Mouse (Mus musculus) heart, adult 2 months (tissue): ENCODE measurements around the gene Rabac1. TPM values are rescaled to one million over a fixed set of nuclear protein-coding genes. Genes with fewer than 3 reads are reported as not detected.
A peak's percentile ranks its signal among the peaks of the same experiment; 100 is the strongest.

Experiments used
- DNase-seq, 2 experiments: peaks; one replicate each; pipeline ENCODE4 v3.0.0; 2021
- H3K27ac ChIP-seq: fragments of 200-600 bp; 2 replicates; pipeline ENCODE4 v1.8.1; 2022
- H3K27me3 ChIP-seq: fragments of 200-500 bp; 2 replicates; pipeline ENCODE4 v1.6.1; 2012; ENCODE audit warnings: mild to moderate bottlenecking, low read length, inconsistent platforms, mixed read lengths; ENCODE audit not compliant: control insufficient read depth, insufficient read depth
- H3K36me3 ChIP-seq: fragments of 200-500 bp; 2 replicates; pipeline ENCODE4 v1.6.1; 2012; ENCODE audit warnings: low read length, inconsistent platforms; ENCODE audit not compliant: control insufficient read depth, insufficient read depth
- H3K4me1 ChIP-seq: fragments of 200-500 bp; 2 replicates; pipeline ENCODE4 v1.6.1; 2011; ENCODE audit warnings: low read length; ENCODE audit not compliant: control insufficient read depth, insufficient read depth
- H3K4me3 ChIP-seq: fragments of 200-600 bp; 2 replicates; pipeline ENCODE4 v1.8.1; 2022
- H3K79me2 ChIP-seq: fragments of 200-500 bp; replicated peaks from 2 replicates; pipeline ENCODE4 v1.6.1; 2012; ENCODE audit warnings: mild to moderate bottlenecking, inconsistent platforms, low read length, moderate library complexity, mixed read lengths; ENCODE audit not compliant: control insufficient read depth, insufficient read depth
- H3K9ac ChIP-seq: fragments of 200-500 bp; 2 replicates; pipeline ENCODE4 v1.6.1; 2012; ENCODE audit warnings: low read depth, mild to moderate bottlenecking, control low read depth, inconsistent platforms, low read length, mixed read lengths
- CTCF ChIP-seq: fragments of 200-600 bp; IDR thresholded peaks from 2 replicates; pipeline ENCODE4 v1.8.1; 2022; ENCODE audit warnings: antibody characterized with exemption, mild to moderate bottlenecking, moderate library complexity
- EP300 ChIP-seq: fragments of 200-500 bp; IDR thresholded peaks from 2 replicates; pipeline ENCODE4 v1.6.1; 2011; ENCODE audit warnings: low read depth, low read length, control low read depth; ENCODE audit not compliant: insufficient read depth
- POLR2A ChIP-seq: fragments of 200-500 bp; IDR thresholded peaks from 2 replicates; pipeline ENCODE4 v1.6.1; 2011; ENCODE audit warnings: mild to moderate bottlenecking, low read depth, low read length, control low read depth; ENCODE audit not compliant: insufficient read depth
- WGBS: fragments of 180-500 bp; shearing (Covaris S2); methylation state at CpG from one replicate; pipeline ENCODE4 v1.1.7; 2018; 5-methylcytosine and 5-hydroxymethylcytosine counted together
- intact Hi-C: fragments of 180-260 bp; cut with DNase I; formaldehyde crosslinking; loops from one replicate; pipeline ENCODE4 v1.15.1; 2025
- long read RNA-seq: library from polyadenylated mRNA; stranded (forward); transcript quantifications from one replicate; pipeline ENCODE4 v2.0.0, GENCODE M21; 2021
- polyA plus RNA-seq: library from polyadenylated mRNA; depleted of rRNA; stranded (reverse); fragments of >200 nt; gene quantifications from 2 replicates; pipeline ENCODE4 v1.2.3, GENCODE M21; 2012; rRNA removed
- total RNA-seq, 2 experiments: library from RNA; stranded (reverse); gene quantifications; 2 replicates each; pipeline ENCODE4 v1.2.3; 2021

Rabac1 gene
- total RNA-seq = 100 to 1,000 TPM; 299 to 358 TPM
- 467 and 472 TPM in 2 replicates for polyA plus RNA-seq
- long read RNA-seq, transcript Rabac1-201 (5 exons, 899 nt) = major isoform, 132 of 138 reads
- long read RNA-seq, partial matches to known transcripts = 0 of 138 reads
- long read RNA-seq, other reads (novel, unspliced or antisense) = 5 of 138 reads

DNA sequence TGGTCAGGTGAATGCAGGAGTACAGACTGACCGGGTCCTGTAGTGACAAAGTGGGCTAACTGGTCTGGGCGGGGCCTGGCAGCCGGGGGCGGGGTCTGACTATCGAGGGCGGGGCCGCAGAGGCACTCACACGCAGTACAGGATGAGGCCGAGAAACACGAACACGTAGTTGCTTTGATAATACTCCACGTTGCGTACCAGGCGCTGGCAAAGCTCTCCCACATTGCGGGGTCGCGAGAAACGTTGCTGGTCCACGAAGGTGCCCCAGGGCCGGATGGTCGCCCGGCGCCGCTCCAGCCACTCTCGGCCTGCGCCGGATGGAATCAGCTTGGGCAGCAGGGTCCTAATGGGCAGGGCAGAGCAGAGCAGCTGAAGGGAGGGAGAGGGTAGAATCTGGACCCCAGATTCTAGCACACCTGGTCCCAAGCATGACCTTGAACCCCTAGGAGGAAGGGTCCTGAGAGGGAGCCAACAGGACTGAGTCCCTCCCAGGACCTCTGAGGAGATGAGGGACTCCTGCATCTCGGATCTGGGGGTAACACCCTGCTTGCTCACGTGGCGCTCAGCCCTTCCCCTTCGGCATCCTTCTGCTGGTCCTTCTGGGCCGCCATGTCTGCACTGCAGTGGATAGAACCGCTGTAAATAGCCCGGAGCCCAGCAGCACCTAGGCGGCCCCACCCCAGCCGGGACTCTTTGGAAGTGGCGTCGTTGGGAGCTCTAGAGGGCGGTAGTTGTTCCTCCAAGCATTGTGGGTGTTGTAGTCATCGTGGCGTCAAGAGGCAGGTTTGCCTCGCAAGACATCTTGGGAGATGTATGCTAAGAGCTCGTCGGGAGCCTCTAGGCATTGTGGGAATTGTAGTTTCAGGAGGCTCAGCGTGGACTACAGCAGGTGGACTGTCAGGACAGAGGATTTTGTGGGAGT lies at the start of gene Rabac1:
Gene Rabac1, minus strand, starts transcription at position 783 of the 922 bp plus-strand sequence.
- Histone ChIP-seq H3K27me3 (no peaks in the 10 kb centered on the region), H3K27ac (peak within 1 kb of the TSS; percentile 93), H3K79me2 (no peaks in the 10 kb centered on the region), H3K36me3 (peaks cover 3% of the 10 kb centered on the region), H3K9ac (peak within 1 kb of the TSS; percentile 88), H3K4me1 (peaks cover 1% of the 10 kb centered on the region; the same call in 1 of the 2 replicates), H3K4me3 (peak within 1 kb of the TSS; percentile 79)
- WGBS = under 1% methylated on average over 45 of the region's 45 CpGs
- intact Hi-C loops = loop anchor here (5.0 to 10.0 kb wide), 3 partner anchors 155 to 437 kb away; partner anchors contain the start of genes Gsk3a and Irgq
- DNase-seq = peak; percentile 91 to 95
- TF ChIP-seq POLR2A (peak; percentile 94), EP300 (0 out of 2 replicates have a peak, but pooled peaks have one; percentile 23), CTCF (peak; percentile 59)

DNA sequence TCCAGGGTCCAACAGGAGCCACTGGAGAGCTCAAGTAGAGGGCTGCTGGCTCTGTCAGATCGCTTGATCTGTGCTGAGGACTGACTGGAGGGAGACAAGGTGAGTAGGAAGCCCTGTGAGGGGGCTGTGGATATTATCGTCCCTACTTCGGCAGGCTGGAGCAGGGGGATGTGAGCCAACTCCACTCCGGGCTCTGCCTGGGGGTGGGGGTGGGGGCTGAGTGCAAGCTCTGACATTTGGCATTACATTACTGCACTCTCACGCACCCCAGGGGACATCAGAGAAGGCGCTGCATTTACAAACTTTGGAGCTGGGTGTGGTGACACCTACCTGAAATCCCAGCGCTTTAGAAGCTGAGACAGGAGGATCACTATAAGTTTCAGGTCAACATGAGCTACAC lies 39.0 kb upstream of the Rabac1 start:
- TF ChIP-seq EP300 (no peak), CTCF (no peak), POLR2A (no peak)
- WGBS = 74% methylated on average over 7 of the region's 7 CpGs
- Histone ChIP-seq H3K9ac (no peak overlapping the region), H3K27ac (no peak overlapping the region), H3K79me2 (no peaks in the 10 kb centered on the region), H3K4me3 (no peak overlapping the region), H3K4me1 (no peaks in the 10 kb centered on the region), H3K27me3 (peaks cover 16% of the 10 kb centered on the region), H3K36me3 (no peaks in the 10 kb centered on the region)
- intact Hi-C loops = no loop called here
- no peak for DNase-seq

DNA sequence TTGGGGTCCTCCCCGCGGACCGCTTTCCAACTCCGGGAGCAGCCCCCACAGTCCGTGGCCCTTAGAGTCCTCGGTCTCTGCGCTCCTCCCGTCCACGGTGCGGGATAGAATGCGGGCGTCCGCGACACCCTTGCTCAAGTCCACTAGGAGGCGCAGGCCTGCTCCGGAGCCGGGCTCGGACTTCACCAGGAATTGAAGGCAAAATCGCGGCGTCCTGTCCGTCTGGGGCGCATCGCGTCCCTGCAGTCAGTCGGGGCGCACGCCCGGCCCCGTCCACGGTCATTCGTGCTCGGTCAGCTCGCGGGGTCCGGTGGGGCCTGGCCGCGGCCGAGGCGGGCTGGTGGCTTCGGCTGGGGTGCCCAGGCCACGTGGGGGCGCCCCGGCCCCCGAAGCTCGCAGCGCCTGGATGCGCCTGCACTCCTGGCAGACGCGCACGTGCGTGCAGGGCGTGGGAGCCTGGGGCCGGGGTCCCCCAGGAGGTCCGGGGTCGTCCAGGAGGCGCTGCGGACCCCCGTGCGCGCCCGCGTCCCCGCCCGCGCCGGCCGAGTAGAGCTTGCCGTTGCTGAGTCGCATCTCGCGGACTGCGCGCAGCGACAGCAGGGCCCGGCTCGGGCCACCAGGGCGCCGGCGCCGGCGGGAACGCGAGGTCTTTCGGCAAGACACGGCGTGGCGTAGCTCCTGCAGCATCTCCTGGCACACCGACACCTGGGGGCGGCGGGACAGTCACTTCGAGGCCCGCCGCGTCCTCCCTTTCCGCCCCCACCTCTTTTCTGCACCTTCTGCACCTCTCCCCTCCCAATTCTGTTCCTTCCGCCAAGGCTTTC lies 37.7 kb upstream of the Rabac1 start:
- H3K4me3 ChIP-seq = peak overlapping the region; percentile 31; the same call in 1 of the 2 replicates
- H3K4me1 ChIP-seq = no peaks in the 10 kb centered on the region
- peak; percentile 14 to 45 for DNase-seq
- H3K36me3 ChIP-seq = no peaks in the 10 kb centered on the region
- intact Hi-C loops = no loop called here
- H3K27me3 ChIP-seq = peaks cover 24% of the 10 kb centered on the region
- 2% methylated on average over 97 of the region's 97 CpGs for WGBS
- 0 out of 2 replicates have a peak overlapping the region, but pooled peaks have one; percentile 38 for H3K9ac ChIP-seq
- TF ChIP-seq CTCF (peak; percentile 67), EP300 (no peak), POLR2A (no peak)
- H3K79me2 ChIP-seq = no peaks in the 10 kb centered on the region
- no peak overlapping the region for H3K27ac ChIP-seq

DNA sequence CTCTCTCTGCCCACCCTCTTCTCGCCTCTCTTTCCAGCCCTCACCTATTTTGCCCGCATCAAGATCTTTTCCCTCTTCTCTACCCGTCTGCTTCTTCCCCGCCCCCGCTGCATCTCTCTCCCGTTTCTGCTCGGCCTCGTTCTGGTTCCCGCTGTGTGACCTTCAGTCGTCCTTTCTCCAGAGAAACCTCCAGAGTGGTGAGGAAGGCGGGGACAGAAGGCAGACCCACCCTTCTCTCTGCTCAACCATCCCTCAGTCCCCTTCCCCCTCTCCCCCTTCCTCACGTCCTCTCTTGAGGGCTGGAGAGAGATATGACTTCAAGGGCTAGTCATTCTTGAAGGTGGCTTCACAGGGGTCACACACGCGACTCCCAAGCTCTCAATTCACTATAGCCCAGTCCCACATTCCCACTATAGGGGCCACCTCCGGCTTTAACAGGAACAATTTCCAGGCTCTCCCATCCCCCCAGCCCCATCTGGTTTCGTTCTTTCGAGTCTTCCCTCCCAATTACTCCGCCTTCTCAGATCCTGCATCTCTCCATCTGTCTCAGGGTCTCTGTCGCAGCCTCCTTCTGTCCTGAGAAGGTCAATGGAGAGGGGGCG lies 36.6 kb upstream of the Rabac1 start:
- 14% methylated on average over 20 of the region's 20 CpGs for WGBS
- TF ChIP-seq POLR2A = no peak
- TF ChIP-seq CTCF = no peak
- TF ChIP-seq EP300 = no peak
- Histone ChIP-seq H3K27me3 (peaks cover 27% of the 10 kb centered on the region), H3K79me2 (no peaks in the 10 kb centered on the region), H3K9ac (no peak overlapping the region), H3K36me3 (no peaks in the 10 kb centered on the region), H3K4me1 (no peaks in the 10 kb centered on the region), H3K27ac (no peak overlapping the region), H3K4me3 (no peak overlapping the region)
- intact Hi-C loops = no loop called here
- DNase-seq = no peak

DNA sequence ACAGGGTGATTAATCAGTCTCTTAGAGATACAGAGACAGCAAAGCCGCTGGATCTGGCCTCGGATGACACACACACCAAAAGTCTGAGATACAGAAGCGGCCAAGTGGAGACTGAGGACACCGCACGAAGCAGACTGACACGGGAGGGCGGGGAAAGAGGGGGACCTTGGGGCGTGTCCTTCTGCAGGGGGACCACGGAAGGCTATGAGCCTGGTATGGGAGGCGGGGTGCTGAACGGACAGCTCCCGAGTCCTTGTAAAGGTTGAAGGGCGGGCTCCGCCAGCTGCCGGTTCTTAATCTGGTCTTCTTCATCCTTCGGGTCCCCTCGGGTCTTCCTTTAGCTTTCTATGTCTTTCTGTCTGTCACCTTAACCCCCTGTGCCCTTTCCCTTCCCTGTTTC lies 36.1 kb upstream of the Rabac1 start:
- no peak overlapping the region for H3K27ac ChIP-seq
- no peaks in the 10 kb centered on the region for H3K36me3 ChIP-seq
- intact Hi-C loops = no loop called here
- DNase-seq = peak; percentile 37 to 59
- H3K27me3 ChIP-seq = peaks cover 27% of the 10 kb centered on the region
- H3K4me1 ChIP-seq = no peaks in the 10 kb centered on the region
- H3K9ac ChIP-seq = no peak overlapping the region
- H3K79me2 ChIP-seq = no peaks in the 10 kb centered on the region
- no peak overlapping the region for H3K4me3 ChIP-seq
- 2% methylated on average over 17 of the region's 17 CpGs for WGBS
- TF ChIP-seq CTCF (no peak), POLR2A (no peak), EP300 (no peak)
